ENCODE assay signal across 16 mouse cellular contexts in genomic region chr7:4942673-4943072, GRCm38 (mm10). TPM values are rescaled to one million over a fixed set of nuclear protein-coding genes. Genes with fewer than 3 reads are reported as not detected.
DNase-seq lines count a peak whose midpoint lies in the region; ATAC-seq lines count a peak whose summit lies in the region.
"Had no signal": no experiment of that assay in that cellular context is flagged by ENCODE, and none has a peak within 500 bp of the region (broad histone marks: within the 10 kb centered on the region; RNA-seq: fewer than 3 reads in every experiment).

No protein-coding gene starts in this region.

- 59% methylated on average over 5 of the region's 5 CpGs for WGBS in hindbrain, embryonic 16.5 days
- WGBS in hindbrain, embryonic 12.5 days: 50% methylated on average over 5 of the region's 5 CpGs
- WGBS in midbrain, embryonic 10.5 days: 53% methylated on average over 5 of the region's 5 CpGs
- WGBS in midbrain, embryonic 13.5 days: 54% methylated on average over 5 of the region's 5 CpGs

- no peaks in the 10 kb centered on the region for H3K36me3 ChIP-seq in hindbrain, embryonic 16.5 days (ENCODE audit: control insufficient read depth, insufficient read depth, low read length)
- no peaks in the 10 kb centered on the region for H3K36me3 ChIP-seq in hindbrain, embryonic 12.5 days
- H3K36me3 ChIP-seq in midbrain, embryonic 10.5 days: no peaks in the 10 kb centered on the region
- no peaks in the 10 kb centered on the region for H3K36me3 ChIP-seq in midbrain, embryonic 13.5 days
- H3K36me3 ChIP-seq: embryonic facial prominence, embryonic 10.5 days; embryonic facial prominence, embryonic 12.5 days; forebrain, embryonic 15.5 days; G1E had no signal

- 0 out of 2 replicates have a peak, but pooled peaks have one; percentile 7 for ATAC-seq in hindbrain, embryonic 16.5 days
- no peak for ATAC-seq in hindbrain, embryonic 12.5 days (ENCODE audit: low FRiP score)
- ATAC-seq in midbrain, embryonic 13.5 days: no peak

- H3K27ac ChIP-seq in hindbrain, embryonic 16.5 days (ENCODE audit: low read depth, low read length): no peak overlapping the region
- H3K27ac ChIP-seq in hindbrain, embryonic 12.5 days: no peak overlapping the region
- no peak overlapping the region for H3K27ac ChIP-seq in midbrain, embryonic 10.5 days (replicated peaks)
- no peak overlapping the region for H3K27ac ChIP-seq in midbrain, embryonic 13.5 days
- H3K27ac ChIP-seq: embryonic facial prominence, embryonic 12.5 days; forebrain, embryonic 13.5 days; forebrain, embryonic 15.5 days had no signal

- H3K27me3 ChIP-seq in hindbrain, embryonic 16.5 days (replicated peaks; ENCODE audit: control insufficient read depth, insufficient read depth, low read length): no peaks in the 10 kb centered on the region
- no peaks in the 10 kb centered on the region for H3K27me3 ChIP-seq in hindbrain, embryonic 12.5 days
- no peaks in the 10 kb centered on the region for H3K27me3 ChIP-seq in midbrain, embryonic 10.5 days (ENCODE audit: low read depth, poor library complexity, severe bottlenecking)
- H3K27me3 ChIP-seq in midbrain, embryonic 13.5 days: no peaks in the 10 kb centered on the region
- H3K27me3 ChIP-seq: embryonic facial prominence, embryonic 12.5 days; forebrain, embryonic 13.5 days; forebrain, embryonic 15.5 days; Patski had no signal

- no peak overlapping the region for H3K4me3 ChIP-seq in hindbrain, embryonic 16.5 days (ENCODE audit: low read length)
- no peak overlapping the region for H3K4me3 ChIP-seq in hindbrain, embryonic 12.5 days
- H3K4me3 ChIP-seq in midbrain, embryonic 10.5 days: no peak overlapping the region
- no peak overlapping the region for H3K4me3 ChIP-seq in midbrain, embryonic 13.5 days (replicated peaks)

- no peaks in the 10 kb centered on the region; the same call in 1 of the 2 replicates for H3K4me1 ChIP-seq in hindbrain, embryonic 16.5 days (ENCODE audit: control insufficient read depth, insufficient read depth, low read depth, low read length)
- H3K4me1 ChIP-seq in hindbrain, embryonic 12.5 days: peaks cover 3% of the 10 kb centered on the region; the same call in 1 of the 2 replicates
- 0 out of 2 replicates have a peak, but pooled peaks cover 5% of the 10 kb centered on the region for H3K4me1 ChIP-seq in midbrain, embryonic 10.5 days
- no peaks in the 10 kb centered on the region for H3K4me1 ChIP-seq in midbrain, embryonic 13.5 days (replicated peaks)
- H3K4me1 ChIP-seq: forebrain, embryonic 13.5 days had no signal

- no peak overlapping the region for H3K4me2 ChIP-seq in hindbrain, embryonic 16.5 days (ENCODE audit: low read length)
- H3K4me2 ChIP-seq in hindbrain, embryonic 12.5 days (replicated peaks): no peak overlapping the region
- no peak overlapping the region for H3K4me2 ChIP-seq in midbrain, embryonic 13.5 days (replicated peaks)

- H3K9me3 ChIP-seq in hindbrain, embryonic 16.5 days (ENCODE audit: control insufficient read depth, low read length): no peaks in the 10 kb centered on the region
- no peaks in the 10 kb centered on the region for H3K9me3 ChIP-seq in hindbrain, embryonic 12.5 days (replicated peaks)
- no peaks in the 10 kb centered on the region for H3K9me3 ChIP-seq in midbrain, embryonic 10.5 days (replicated peaks)
- no peaks in the 10 kb centered on the region for H3K9me3 ChIP-seq in midbrain, embryonic 13.5 days
- H3K9me3 ChIP-seq: embryonic facial prominence, embryonic 10.5 days; embryonic facial prominence, embryonic 12.5 days; forebrain, embryonic 13.5 days; forebrain, embryonic 15.5 days; G1E had no signal

- DNase-seq in cerebellum, adult 9-11 months: peak; percentile 42
- DNase-seq in cerebellum, postnatal 25 days: no peak
- DNase-seq in midbrain, embryonic 10.5 days (ENCODE audit: low spot score): peak; percentile 10

- H3K9ac ChIP-seq in hindbrain, embryonic 16.5 days (ENCODE audit: low read depth, low read length): no peak overlapping the region
- no peak overlapping the region for H3K9ac ChIP-seq in hindbrain, embryonic 12.5 days
- no peak overlapping the region for H3K9ac ChIP-seq in midbrain, embryonic 13.5 days (replicated peaks)
- H3K9ac ChIP-seq: forebrain, embryonic 13.5 days; forebrain, embryonic 15.5 days; forebrain, postnatal 0 days had no signal

RNA-seq across cellular contexts. Expression of gene Ssc5d, which starts 17.1 kb away (rescaled TPM):
- polyA plus RNA-seq in hindbrain, embryonic 16.5 days (2015; fragmentation: Nextera tagmentation; extraction: Ambion mirVana): 1.1 and 2.4 TPM in 2 replicates
- polyA plus RNA-seq in hindbrain, embryonic 12.5 days (2016; fragmentation: Nextera tagmentation; extraction: Ambion mirVana): 1.6 and 2.2 TPM in 2 replicates
- 1.6 and 1.9 TPM in 2 replicates for polyA plus RNA-seq in midbrain, embryonic 10.5 days (2016; fragmentation: Nextera tagmentation; extraction: Ambion mirVana)
- polyA plus RNA-seq in midbrain, embryonic 13.5 days (2015; fragmentation: Nextera tagmentation; extraction: Ambion mirVana): 0.88 and 0.98 TPM in 2 replicates

RNA-seq across cellular contexts. Expression of gene Nat14, which starts 20.8 kb away (rescaled TPM):
- polyA plus RNA-seq in hindbrain, embryonic 16.5 days (2015; fragmentation: Nextera tagmentation; extraction: Ambion mirVana): 35.2 and 39.3 TPM in 2 replicates
- polyA plus RNA-seq in hindbrain, embryonic 12.5 days (2016; fragmentation: Nextera tagmentation; extraction: Ambion mirVana): 12.3 and 14.3 TPM in 2 replicates
- 10.4 and 11.6 TPM in 2 replicates for polyA plus RNA-seq in midbrain, embryonic 10.5 days (2016; fragmentation: Nextera tagmentation; extraction: Ambion mirVana)
- polyA plus RNA-seq in midbrain, embryonic 13.5 days (2015; fragmentation: Nextera tagmentation; extraction: Ambion mirVana): 29.5 and 31.1 TPM in 2 replicates
- polyA plus RNA-seq: activated CD4-positive, CD25-positive, alpha-beta regulatory T cell, adult 4 months had no signal

RNA-seq across cellular contexts. Expression of gene Sbk2, which starts 21.5 kb away (rescaled TPM):
- polyA plus RNA-seq in hindbrain, embryonic 16.5 days (2015; fragmentation: Nextera tagmentation; extraction: Ambion mirVana): 0.14 TPM in 1 of 2 replicates, not detected in the other
- not detected in 2 replicates for polyA plus RNA-seq in hindbrain, embryonic 12.5 days (2016; fragmentation: Nextera tagmentation; extraction: Ambion mirVana)
- polyA plus RNA-seq in midbrain, embryonic 10.5 days (2016; fragmentation: Nextera tagmentation; extraction: Ambion mirVana): 0.05 and 0.26 TPM in 2 replicates
- 0.12 and 0.13 TPM in 2 replicates for polyA plus RNA-seq in midbrain, embryonic 13.5 days (2015; fragmentation: Nextera tagmentation; extraction: Ambion mirVana)
- polyA plus RNA-seq: activated CD4-positive, CD25-positive, alpha-beta regulatory T cell, adult 4 months; CD4-positive, CD25-positive, alpha-beta regulatory T cell, adult 4 months; forebrain, embryonic 11.5 days; forebrain, embryonic 13.5 days; forebrain, embryonic 15.5 days; forebrain, postnatal 0 days; G1E had no signal

RNA-seq across cellular contexts. Expression of gene Zfp628, which starts 27.7 kb away (rescaled TPM):
- polyA plus RNA-seq in hindbrain, embryonic 16.5 days (2015; fragmentation: Nextera tagmentation; extraction: Ambion mirVana): 3.2 and 4.2 TPM in 2 replicates
- 4.3 and 4.8 TPM in 2 replicates for polyA plus RNA-seq in hindbrain, embryonic 12.5 days (2016; fragmentation: Nextera tagmentation; extraction: Ambion mirVana)
- polyA plus RNA-seq in midbrain, embryonic 10.5 days (2016; fragmentation: Nextera tagmentation; extraction: Ambion mirVana): 4.3 and 4.7 TPM in 2 replicates
- polyA plus RNA-seq in midbrain, embryonic 13.5 days (2015; fragmentation: Nextera tagmentation; extraction: Ambion mirVana): 4.3 and 4.4 TPM in 2 replicates

RNA-seq across cellular contexts. Expression of gene Sbk3, which starts 28.3 kb away (rescaled TPM):
- 0.70 and 0.71 TPM in 2 replicates for polyA plus RNA-seq in hindbrain, embryonic 16.5 days (2015; fragmentation: Nextera tagmentation; extraction: Ambion mirVana)
- 0.19 and 0.23 TPM in 2 replicates for polyA plus RNA-seq in hindbrain, embryonic 12.5 days (2016; fragmentation: Nextera tagmentation; extraction: Ambion mirVana)
- not detected in 2 replicates for polyA plus RNA-seq in midbrain, embryonic 10.5 days (2016; fragmentation: Nextera tagmentation; extraction: Ambion mirVana)
- 0.10 and 0.13 TPM in 2 replicates for polyA plus RNA-seq in midbrain, embryonic 13.5 days (2015; fragmentation: Nextera tagmentation; extraction: Ambion mirVana)
- polyA plus RNA-seq: activated CD4-positive, CD25-positive, alpha-beta regulatory T cell, adult 4 months; CD4-positive, CD25-positive, alpha-beta regulatory T cell, adult 4 months; embryonic facial prominence, embryonic 10.5 days; G1E had no signal

Comparison
In these comparisons a context has a peak if more than half of its experiments do, and no peak if none do; other contexts are left out.
1. DNase-seq: peak in cerebellum, adult 9-11 months (single experiment) and midbrain, embryonic 10.5 days (single experiment); none in cerebellum, postnatal 25 days (0 of 2).